Mouse (Mus musculus): ENCODE measurements at regions not wholly inside any gene's neighbourhood (a gene's known extent, or its start where the extent isn't known, plus 50 kb on each side); places are given as distances from the start of the nearest gene placed in this dataset.

- Histone ChIP-seq H3K4me2 (peak overlapping the region; percentile 4), H3K9me3 (no peaks in the 10 kb centered on the region), H3K27ac (peak overlapping the region; percentile 8), H3K9ac (no peak overlapping the region), H3K4me3 (no peak overlapping the region), H3K36me3 (replicated peaks) (no peaks in the 10 kb centered on the region), H3K4me1 (peaks cover 17% of the 10 kb centered on the region), H3K27me3 (replicated peaks) (peaks cover 68% of the 10 kb centered on the region)
- 1% methylated on average over 20 of the region's 20 CpGs for WGBS
- no peak for ATAC-seq (replicated peaks)
Measured at GRCm38 (mm10) chr13:116707621-116708455, 317.5 kb downstream of the Parp8 start.

DNA sequence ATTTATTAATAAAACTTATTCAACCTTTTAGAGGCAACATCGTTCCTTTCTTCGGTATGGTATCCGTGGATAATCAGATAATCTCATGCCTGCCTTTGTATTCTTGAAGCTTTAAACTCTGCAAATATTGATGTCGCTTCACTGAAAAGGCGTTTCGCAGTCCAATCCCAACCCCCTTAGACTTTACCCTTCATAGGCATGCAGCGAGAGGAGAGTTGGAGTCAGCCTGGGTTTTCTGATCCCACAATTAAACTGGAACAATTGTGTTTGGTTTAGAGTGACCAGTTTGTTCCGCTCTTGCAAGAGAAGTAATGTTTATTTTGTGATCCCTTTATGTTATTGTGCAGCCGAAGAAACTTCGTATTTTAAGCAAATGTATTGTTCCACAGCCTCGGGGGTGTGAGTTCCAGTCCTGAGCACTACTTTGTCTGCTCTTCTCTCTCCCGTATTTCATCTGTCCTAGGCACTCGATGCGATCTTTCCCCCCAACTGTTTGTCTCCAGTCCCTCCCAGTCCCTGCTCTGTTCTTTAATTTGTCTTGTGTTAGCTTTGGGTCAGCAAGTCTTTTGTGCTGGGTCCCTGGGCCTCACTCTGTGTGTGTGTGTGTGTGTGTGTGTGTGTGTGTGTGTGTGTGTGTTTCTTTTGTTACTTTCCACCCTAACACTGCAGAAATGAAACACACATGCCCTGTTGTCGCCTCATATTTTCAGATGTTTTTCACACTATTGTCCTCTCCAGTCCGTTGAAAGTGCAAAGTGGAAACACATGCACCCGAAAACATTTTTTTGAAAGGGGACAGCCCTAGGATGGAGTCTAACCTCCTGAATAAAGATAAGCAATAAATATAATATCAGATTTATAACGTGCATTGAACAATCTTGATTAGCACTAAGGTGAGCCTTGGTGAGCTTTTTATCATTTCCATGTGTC, 318.7 kb downstream of the Parp8 start:
- H3K27ac ChIP-seq: no peak overlapping the region

GRCm38 (mm10) chr13:116705611-116706386, 319.5 kb downstream of the Parp8 start:
- Histone ChIP-seq H3K36me3 (replicated peaks) (no peaks in the 10 kb centered on the region), H3K9ac (no peak overlapping the region), H3K9me3 (no peaks in the 10 kb centered on the region), H3K4me1 (peaks cover 7% of the 10 kb centered on the region), H3K27ac (0 out of 2 replicates have a peak overlapping the region, but pooled peaks have one; percentile 2), H3K27me3 (replicated peaks) (peaks cover 61% of the 10 kb centered on the region), H3K4me2 (peak overlapping the region; percentile 42), H3K4me3 (peak overlapping the region; percentile 27)
- under 1% methylated on average over 39 of the region's 39 CpGs for WGBS
- ATAC-seq (replicated peaks): peak; percentile 68

More for the DNA sequence above, 318.7 kb downstream of the Parp8 start:
- no peak overlapping the region for H3K9ac ChIP-seq
- no peaks in the 10 kb centered on the region for H3K36me3 ChIP-seq (replicated peaks)
- no peak overlapping the region for H3K4me2 ChIP-seq
- peaks cover 12% of the 10 kb centered on the region for H3K4me1 ChIP-seq
- no peak overlapping the region for H3K4me3 ChIP-seq
- no peak for ATAC-seq (replicated peaks)
- peaks cover 62% of the 10 kb centered on the region for H3K27me3 ChIP-seq (replicated peaks)
- 2% methylated on average over 18 of the region's 18 CpGs for WGBS
- H3K9me3 ChIP-seq: no peaks in the 10 kb centered on the region

DNA sequence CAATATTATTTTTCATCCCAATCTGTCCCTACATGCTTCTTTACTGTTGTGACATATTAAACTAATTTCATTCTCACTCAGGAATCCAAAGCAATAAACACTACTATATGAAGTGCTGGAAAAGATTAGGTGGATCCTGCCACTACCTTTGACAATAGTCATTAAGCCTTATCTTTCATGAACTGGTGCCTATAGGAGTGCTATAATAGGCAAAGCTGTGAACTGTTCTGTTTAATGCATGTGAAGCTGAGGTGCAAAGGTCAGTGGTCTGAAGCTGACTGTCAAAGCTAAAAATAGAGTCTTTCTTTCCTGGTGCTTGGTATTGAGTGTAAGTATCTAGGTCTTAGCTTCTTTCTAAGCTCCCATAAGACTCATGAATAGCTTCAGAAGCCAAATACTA, 336.6 kb downstream of the Parp8 start:
- Histone ChIP-seq H3K9me3 (no peaks in the 10 kb centered on the region), H3K4me1 (no peaks in the 10 kb centered on the region), H3K27me3 (replicated peaks) (no peaks in the 10 kb centered on the region), H3K9ac (no peak overlapping the region), H3K36me3 (replicated peaks) (no peaks in the 10 kb centered on the region), H3K27ac (no peak overlapping the region), H3K4me3 (no peak overlapping the region), H3K4me2 (no peak overlapping the region)
- ATAC-seq (replicated peaks): no peak

Data from midbrain, embryonic 15.5 days (tissue).